Mouse (Mus musculus) stomach, embryonic 16.5 days (tissue): Measurements from ENCODE around the gene Akap5. TPM values are rescaled to one million over a fixed set of nuclear protein-coding genes. Genes with fewer than 3 reads are reported as not detected.
A peak's percentile ranks its signal among the peaks of the same experiment; 100 is the strongest.

Experiments used
- ATAC-seq: fragments of 200-750 bp; cut with Nextera tagmentation; 2 replicates; pipeline ENCODE4 v1.8.0; 2017; ENCODE audit warnings: moderate number of reproducible peaks, moderate TSS enrichment; ENCODE audit not compliant: insufficient read depth, low FRiP score
- H3K27ac ChIP-seq: fragments of 300-500 bp; sonication (generic); 2 replicates; pipeline ENCODE4 v1.5.1; 2014; ENCODE audit warnings: low read length
- H3K27me3 ChIP-seq: fragments of 300-500 bp; sonication (generic); 2 replicates; pipeline ENCODE4 v1.6.1; 2014; ENCODE audit warnings: low read length, control low read depth, mixed read lengths; ENCODE audit not compliant: control insufficient read depth, insufficient read depth
- H3K36me3 ChIP-seq: fragments of 300-500 bp; sonication (generic); 2 replicates; pipeline ENCODE4 v1.6.1; 2014; ENCODE audit warnings: low read length; ENCODE audit not compliant: control insufficient read depth, insufficient read depth
- H3K4me1 ChIP-seq: fragments of 300-500 bp; sonication (generic); 2 replicates; pipeline ENCODE4 v1.6.1; 2014; ENCODE audit warnings: low read length, control low read depth, mixed read lengths; ENCODE audit not compliant: control insufficient read depth, insufficient read depth
- H3K4me2 ChIP-seq: fragments of 300-500 bp; sonication (generic); 2 replicates; pipeline ENCODE4 v1.6.1; 2014; ENCODE audit warnings: low read depth, low read length, mixed read lengths
- H3K4me3 ChIP-seq: fragments of 300-500 bp; sonication (generic); replicated peaks from 2 replicates; pipeline ENCODE4 v1.5.1; 2014; ENCODE audit warnings: mild to moderate bottlenecking, low read length
- H3K9ac ChIP-seq: fragments of 300-500 bp; sonication (generic); 2 replicates; pipeline ENCODE4 v1.6.1; 2014; ENCODE audit warnings: low read length
- H3K9me3 ChIP-seq: fragments of 300-500 bp; sonication (generic); replicated peaks from 2 replicates; pipeline ENCODE4 v1.6.1; 2016; ENCODE audit warnings: low read length, control low read depth; ENCODE audit not compliant: control insufficient read depth
- WGBS: fragments of 180-500 bp; shearing (Covaris S2); extraction: QIAGEN DNeasy Blood & Tissue Kit; methylation state at CpG from one replicate; pipeline ENCODE4 v1.1.7; 2014; 5-methylcytosine and 5-hydroxymethylcytosine counted together
- polyA plus RNA-seq: library from polyadenylated mRNA; unstranded; fragments of >200 nt; fragmentation: Nextera tagmentation; extraction: Ambion mirVana; gene quantifications from 2 replicates; pipeline ENCODE4 v1.2.1, GENCODE M21; 2015

Gene Akap5
- polyA plus RNA-seq, 1 experiment from 2014 or later: 4.8 TPM

DNA sequence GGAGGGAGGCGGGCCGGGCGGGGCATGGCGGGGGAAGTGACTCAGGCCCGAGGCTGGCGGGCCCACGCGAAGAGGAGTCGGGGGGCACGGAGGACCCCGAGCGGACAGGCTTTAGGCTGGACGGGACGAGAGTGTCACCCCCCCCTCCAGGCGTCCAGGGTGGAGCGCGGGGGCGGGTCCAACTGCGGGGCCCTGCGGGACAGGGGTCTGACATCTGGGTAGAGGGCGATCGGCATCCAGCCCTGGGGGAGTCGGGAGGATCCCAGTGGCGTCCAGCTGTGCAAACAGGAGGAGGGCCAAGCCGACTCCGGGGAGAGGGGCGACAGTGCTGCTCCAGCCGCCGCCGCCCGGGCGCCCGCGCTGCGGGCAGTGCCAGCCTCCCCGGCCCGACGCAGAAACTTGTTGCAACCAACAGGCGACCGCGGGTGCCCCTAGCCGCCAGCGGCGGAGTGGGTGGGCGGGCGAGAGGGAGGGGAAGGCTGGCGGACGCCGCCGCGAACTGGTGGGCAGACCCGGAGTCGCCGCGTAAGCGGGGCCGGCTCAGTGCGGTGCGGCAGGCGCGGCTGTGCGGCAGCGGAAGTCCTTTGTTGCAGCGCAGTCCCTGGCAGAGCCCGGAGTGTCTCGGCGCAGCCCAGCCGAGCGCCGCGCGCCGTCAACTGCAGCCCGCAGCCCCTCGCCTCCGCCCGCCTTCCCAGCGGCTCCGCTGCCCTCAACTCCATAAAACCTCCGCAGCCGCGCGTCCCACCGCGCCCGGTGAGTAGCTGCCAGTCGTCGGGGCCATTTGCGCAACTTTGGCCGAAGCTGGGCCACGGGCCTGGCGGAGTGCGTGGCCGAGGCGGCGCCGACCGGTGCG lies 45.5 kb downstream of the Akap5 start, which contains the start of gene Zbtb1:
TSS of gene Zbtb1 (plus strand) at position 289 of the 853 bp plus-strand sequence.
- ATAC-seq: peak; percentile 66
- under 1% methylated on average over 92 of the region's 99 CpGs for WGBS
- Histone ChIP-seq H3K36me3 (no peaks in the 10 kb centered on the region), H3K27ac (peak within 1 kb of the TSS; percentile 100), H3K4me3 (peak within 1 kb of the TSS; percentile 96), H3K4me1 (peaks cover 40% of the 10 kb centered on the region), H3K9ac (peak within 1 kb of the TSS; percentile 100), H3K4me2 (peak within 1 kb of the TSS; percentile 80), H3K27me3 (no peaks in the 10 kb centered on the region), H3K9me3 (no peaks in the 10 kb centered on the region)

GRCm38 (mm10) chr12:76370831-76371571 lies 46.3 kb downstream of the Akap5 start:
- peak overlapping the region; percentile 100 for H3K27ac ChIP-seq
- no peaks in the 10 kb centered on the region for H3K36me3 ChIP-seq
- H3K4me3 ChIP-seq: peak overlapping the region; percentile 96
- peak overlapping the region; percentile 100 for H3K9ac ChIP-seq
- no peaks in the 10 kb centered on the region for H3K27me3 ChIP-seq
- under 1% methylated on average over 63 of the region's 63 CpGs for WGBS
- peak overlapping the region; percentile 80 for H3K4me2 ChIP-seq
- ATAC-seq: peak; percentile 73
- peaks cover 37% of the 10 kb centered on the region for H3K4me1 ChIP-seq
- no peaks in the 10 kb centered on the region for H3K9me3 ChIP-seq

- 39% methylated on average over 7 of the region's 7 CpGs for WGBS
- peaks cover 32% of the 10 kb centered on the region for H3K4me1 ChIP-seq
- no peak overlapping the region for H3K27ac ChIP-seq
- H3K27me3 ChIP-seq: no peaks in the 10 kb centered on the region
- peak overlapping the region; percentile 96 for H3K4me3 ChIP-seq
- H3K36me3 ChIP-seq: no peaks in the 10 kb centered on the region
- no peak for ATAC-seq
- H3K4me2 ChIP-seq: peak overlapping the region; percentile 80
- H3K9me3 ChIP-seq: no peaks in the 10 kb centered on the region
- H3K9ac ChIP-seq: peak overlapping the region; percentile 100
Measured at GRCm38 (mm10) chr12:76372046-76372445, 47.4 kb downstream of the Akap5 start.

- Histone ChIP-seq H3K4me1 (peaks cover 21% of the 10 kb centered on the region), H3K4me3 (no peak overlapping the region), H3K27ac (no peak overlapping the region), H3K36me3 (no peaks in the 10 kb centered on the region), H3K9ac (peak overlapping the region; percentile 11; the same call in 1 of the 2 replicates), H3K9me3 (no peaks in the 10 kb centered on the region), H3K27me3 (no peaks in the 10 kb centered on the region), H3K4me2 (peak overlapping the region; percentile 80; the same call in 1 of the 2 replicates)
- ATAC-seq: no peak
- WGBS: 76% methylated on average over 5 of the region's 7 CpGs
Measured at GRCm38 (mm10) chr12:76372881-76373818, 48.5 kb downstream of the Akap5 start.

DNA sequence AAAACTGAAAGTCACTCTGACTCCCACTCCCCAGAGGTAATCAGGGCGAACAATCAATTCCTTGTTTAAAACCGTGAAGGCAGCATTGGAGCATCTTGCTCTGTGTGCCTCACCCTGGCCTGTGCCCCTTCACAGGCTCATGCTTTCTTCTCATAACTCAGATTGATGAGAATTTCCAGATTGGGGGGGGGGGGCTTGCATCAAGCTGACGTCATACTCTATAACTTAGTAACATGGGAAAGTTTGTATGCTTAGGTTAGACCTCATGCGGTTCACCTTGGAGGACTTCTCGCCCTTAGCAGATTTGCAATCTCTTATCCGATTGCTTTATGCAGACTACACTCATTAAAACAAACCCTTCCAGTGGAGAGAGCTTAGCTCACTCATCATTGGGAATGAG lies 49.3 kb downstream of the Akap5 start:
- Histone ChIP-seq H3K9ac (no peak overlapping the region), H3K36me3 (no peaks in the 10 kb centered on the region), H3K27me3 (no peaks in the 10 kb centered on the region), H3K4me2 (no peak overlapping the region), H3K4me1 (peaks cover 19% of the 10 kb centered on the region), H3K27ac (no peak overlapping the region), H3K9me3 (no peaks in the 10 kb centered on the region), H3K4me3 (no peak overlapping the region)
- WGBS: 65% methylated on average over 6 of the region's 6 CpGs
- no peak for ATAC-seq

DNA sequence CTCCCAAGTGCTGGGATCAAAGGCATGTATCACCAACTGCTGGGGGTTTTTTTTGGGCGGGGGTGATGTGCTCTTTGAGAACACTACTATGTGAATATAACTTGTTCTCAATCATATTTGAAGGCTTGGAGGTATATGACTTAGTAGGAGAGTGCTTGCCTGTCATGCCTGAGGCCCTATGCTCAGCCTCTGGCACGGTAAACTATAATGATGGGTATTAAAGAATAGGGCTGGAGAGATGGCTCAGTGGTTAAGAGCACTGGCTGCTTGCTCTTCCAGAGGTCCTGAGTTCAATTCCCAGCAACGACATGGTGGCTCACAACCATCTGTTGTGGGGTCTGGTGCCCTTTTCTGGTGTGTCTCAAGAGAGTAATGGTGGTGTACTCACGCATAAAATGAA lies 50.2 kb downstream of the Akap5 start:
- Histone ChIP-seq H3K4me2 (no peak overlapping the region), H3K9ac (no peak overlapping the region), H3K9me3 (no peaks in the 10 kb centered on the region), H3K27me3 (no peaks in the 10 kb centered on the region), H3K4me1 (peaks cover 19% of the 10 kb centered on the region), H3K4me3 (no peak overlapping the region), H3K27ac (no peak overlapping the region), H3K36me3 (no peaks in the 10 kb centered on the region)
- WGBS: 74% methylated on average over 4 of the region's 4 CpGs
- ATAC-seq: no peak

- 72% methylated on average over 3 of the region's 3 CpGs for WGBS
Measured at GRCm38 (mm10) chr12:76375506-76375905, 50.8 kb downstream of the Akap5 start.

DNA sequence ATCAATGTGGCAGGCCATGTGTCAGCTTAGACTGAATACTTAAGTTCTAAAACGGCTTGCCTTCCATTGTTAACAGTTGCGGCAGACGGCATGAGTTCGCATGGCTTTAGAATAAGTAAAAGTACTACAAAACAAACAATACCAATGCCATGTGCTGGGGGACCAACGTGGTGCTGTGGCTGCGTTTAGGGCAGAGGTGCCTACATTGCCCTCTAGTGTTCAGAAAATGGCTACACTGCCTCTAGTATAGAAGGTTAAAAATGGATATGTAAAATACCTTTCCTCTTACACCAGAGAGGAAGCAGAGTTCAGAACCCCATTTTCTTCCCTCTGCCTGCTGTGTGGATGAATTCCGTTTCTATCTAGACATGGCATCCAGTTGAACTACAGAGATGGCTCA lies 52.0 kb downstream of the Akap5 start:
- no peaks in the 10 kb centered on the region for H3K9me3 ChIP-seq
- H3K4me3 ChIP-seq: no peak overlapping the region
- no peak for ATAC-seq
- H3K27me3 ChIP-seq: no peaks in the 10 kb centered on the region
- no peaks in the 10 kb centered on the region for H3K36me3 ChIP-seq
- H3K4me2 ChIP-seq: no peak overlapping the region
- 47% methylated on average over 7 of the region's 7 CpGs for WGBS
- H3K27ac ChIP-seq: no peak overlapping the region
- peaks cover 18% of the 10 kb centered on the region for H3K4me1 ChIP-seq
- H3K9ac ChIP-seq: no peak overlapping the region

More at GRCm38 (mm10) chr12:76375506-76375905, 50.8 kb downstream of the Akap5 start:
- Histone ChIP-seq H3K4me1 (peaks cover 19% of the 10 kb centered on the region), H3K4me2 (no peak overlapping the region), H3K27ac (no peak overlapping the region), H3K27me3 (no peaks in the 10 kb centered on the region), H3K4me3 (no peak overlapping the region), H3K36me3 (no peaks in the 10 kb centered on the region), H3K9ac (no peak overlapping the region), H3K9me3 (no peaks in the 10 kb centered on the region)
- ATAC-seq: no peak
